Mouse (Mus musculus) neural tube, embryonic 12.5 days (tissue): ENCODE results near the gene Rfx2. TPM values are rescaled to one million over a fixed set of nuclear protein-coding genes. Genes with fewer than 3 reads are reported as not detected.
A peak's percentile ranks its signal among the peaks of the same experiment; 100 is the strongest.

ENCODE experiments used
- ATAC-seq: fragments of 200-750 bp; cut with Nextera tagmentation; 2 replicates; pipeline ENCODE4 v1.8.0; 2017; ENCODE audit warnings: low read depth, mild to moderate bottlenecking, moderate TSS enrichment, moderate library complexity; ENCODE audit not compliant: low FRiP score
- H3K27ac ChIP-seq: fragments of 300-500 bp; sonication (generic); 2 replicates; pipeline ENCODE4 v1.5.1; 2016
- H3K27me3 ChIP-seq: fragments of 300-500 bp; sonication (generic); replicated peaks from 2 replicates; pipeline ENCODE4 v1.6.1; 2016; ENCODE audit warnings: mild to moderate bottlenecking
- H3K36me3 ChIP-seq: fragments of 300-500 bp; sonication (generic); 2 replicates; pipeline ENCODE4 v1.6.1; 2016; ENCODE audit warnings: mild to moderate bottlenecking
- H3K4me1 ChIP-seq: fragments of 300-500 bp; sonication (generic); 2 replicates; pipeline ENCODE4 v1.6.1; 2016
- H3K4me2 ChIP-seq: fragments of 300-500 bp; sonication (generic); replicated peaks from 2 replicates; pipeline ENCODE4 v1.6.1; 2016; ENCODE audit warnings: mild to moderate bottlenecking
- H3K4me3 ChIP-seq: fragments of 300-500 bp; sonication (generic); 2 replicates; pipeline ENCODE4 v1.5.1; 2016
- H3K9ac ChIP-seq: fragments of 300-500 bp; sonication (generic); 2 replicates; pipeline ENCODE4 v1.6.1; 2016; ENCODE audit warnings: mild to moderate bottlenecking
- H3K9me3 ChIP-seq: fragments of 300-500 bp; sonication (generic); 2 replicates; pipeline ENCODE4 v1.6.1; 2016; ENCODE audit warnings: mild to moderate bottlenecking
- WGBS: fragments of 180-500 bp; shearing (Covaris S2); methylation state at CpG from one replicate; pipeline ENCODE4 v1.1.7; 2016; 5-methylcytosine and 5-hydroxymethylcytosine counted together
- polyA plus RNA-seq: library from polyadenylated mRNA; unstranded; fragments of >200 nt; fragmentation: Nextera tagmentation; extraction: Ambion mirVana; gene quantifications from 2 replicates; pipeline ENCODE4 v1.2.1, GENCODE M21; 2016

Gene Rfx2
- polyA plus RNA-seq, 1 experiment from 2014 or later: 4.9 TPM

DNA sequence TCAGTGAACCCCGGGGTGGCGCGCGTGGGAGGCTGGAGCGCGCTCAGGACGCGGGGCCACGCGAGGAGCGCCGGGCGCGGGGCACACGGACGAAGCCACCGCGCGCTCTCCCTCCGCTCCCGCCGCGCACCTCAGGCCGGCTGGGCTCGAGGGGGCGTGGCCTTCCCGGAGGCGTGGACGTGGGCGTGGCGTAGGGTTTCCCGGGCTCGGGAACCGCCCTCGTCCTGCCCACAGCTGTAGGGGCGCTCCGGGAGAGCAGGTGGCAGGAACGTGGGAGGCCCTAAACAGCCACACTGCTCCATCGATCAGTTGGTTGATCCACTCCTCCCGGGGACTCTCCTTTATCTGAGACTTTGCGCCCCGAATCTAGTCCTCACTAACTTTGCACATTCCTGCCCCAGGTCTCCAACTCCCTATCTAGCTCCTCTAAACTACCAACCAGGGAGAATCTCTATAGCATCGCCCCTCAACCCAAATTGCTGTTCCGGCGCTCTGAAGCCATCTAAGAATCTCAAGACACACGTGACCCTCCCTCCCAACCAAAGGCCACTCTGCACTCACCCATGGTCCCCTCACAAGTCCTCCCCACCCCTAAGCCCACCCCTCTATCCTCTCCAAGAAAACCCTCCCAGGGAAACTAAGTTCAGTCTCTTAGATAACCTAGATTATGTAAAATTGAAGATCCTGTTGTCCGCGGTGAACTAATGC is 73.2 kb downstream of the Rfx2 start, which contains the start of gene Nrtn:
Gene Nrtn (minus strand): TSS at position 115 of the 708 bp plus-strand sequence.
- Histone ChIP-seq H3K4me1 (peaks cover 27% of the 10 kb centered on the region), H3K4me3 (peak within 1 kb of the TSS; percentile 40), H3K4me2 (peak within 1 kb of the TSS; percentile 89), H3K36me3 (no peaks in the 10 kb centered on the region), H3K9ac (peak within 1 kb of the TSS; percentile 52), H3K9me3 (no peaks in the 10 kb centered on the region), H3K27me3 (peaks cover 76% of the 10 kb centered on the region), H3K27ac (no peak within 1 kb of the TSS)
- peak; percentile 30; the same call in 1 of the 2 replicates for ATAC-seq
- WGBS: under 1% methylated on average over 48 of the region's 48 CpGs

DNA sequence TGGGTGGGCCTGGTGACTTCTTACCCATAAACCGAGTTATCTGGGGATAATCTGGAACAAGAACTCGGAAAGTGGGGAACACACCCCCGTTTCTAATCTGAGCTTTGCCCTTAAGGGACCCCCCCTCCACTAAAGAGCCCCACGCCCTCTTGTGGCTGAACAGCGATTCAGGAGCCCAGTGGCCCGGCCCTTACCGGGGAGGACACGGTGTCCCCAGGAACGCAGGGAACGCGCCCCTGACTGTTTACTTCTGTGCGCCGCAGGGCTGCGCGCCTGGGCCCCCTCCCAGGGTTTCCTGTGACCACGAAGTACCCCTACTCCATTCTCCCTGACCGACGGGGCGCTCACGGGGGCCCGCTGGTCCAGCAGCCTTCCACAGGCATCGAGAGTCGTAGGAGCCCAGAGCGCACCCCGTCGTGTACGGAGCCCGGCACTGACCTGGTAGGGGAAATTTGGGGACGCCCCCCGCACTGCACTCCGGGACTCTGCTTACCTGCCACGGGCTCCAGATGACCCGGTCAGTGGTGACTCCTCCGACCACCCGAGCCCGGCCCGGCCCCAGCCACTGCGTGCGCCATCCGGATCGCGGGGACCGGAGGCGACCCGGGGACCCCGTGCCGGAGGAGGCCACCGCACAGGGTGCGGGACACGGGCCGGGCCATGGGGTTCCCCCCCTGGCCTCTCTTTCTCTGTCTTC is 74.0 kb downstream of the Rfx2 start:
- Histone ChIP-seq H3K36me3 (no peaks in the 10 kb centered on the region), H3K4me2 (peak overlapping the region; percentile 89), H3K4me3 (peak overlapping the region; percentile 40), H3K4me1 (peaks cover 23% of the 10 kb centered on the region), H3K27me3 (peaks cover 83% of the 10 kb centered on the region), H3K9me3 (no peaks in the 10 kb centered on the region), H3K9ac (peak overlapping the region; percentile 52), H3K27ac (no peak overlapping the region)
- WGBS: 2% methylated on average over 51 of the region's 51 CpGs
- 0 out of 2 replicates have a peak, but pooled peaks have one; percentile 1 for ATAC-seq

DNA sequence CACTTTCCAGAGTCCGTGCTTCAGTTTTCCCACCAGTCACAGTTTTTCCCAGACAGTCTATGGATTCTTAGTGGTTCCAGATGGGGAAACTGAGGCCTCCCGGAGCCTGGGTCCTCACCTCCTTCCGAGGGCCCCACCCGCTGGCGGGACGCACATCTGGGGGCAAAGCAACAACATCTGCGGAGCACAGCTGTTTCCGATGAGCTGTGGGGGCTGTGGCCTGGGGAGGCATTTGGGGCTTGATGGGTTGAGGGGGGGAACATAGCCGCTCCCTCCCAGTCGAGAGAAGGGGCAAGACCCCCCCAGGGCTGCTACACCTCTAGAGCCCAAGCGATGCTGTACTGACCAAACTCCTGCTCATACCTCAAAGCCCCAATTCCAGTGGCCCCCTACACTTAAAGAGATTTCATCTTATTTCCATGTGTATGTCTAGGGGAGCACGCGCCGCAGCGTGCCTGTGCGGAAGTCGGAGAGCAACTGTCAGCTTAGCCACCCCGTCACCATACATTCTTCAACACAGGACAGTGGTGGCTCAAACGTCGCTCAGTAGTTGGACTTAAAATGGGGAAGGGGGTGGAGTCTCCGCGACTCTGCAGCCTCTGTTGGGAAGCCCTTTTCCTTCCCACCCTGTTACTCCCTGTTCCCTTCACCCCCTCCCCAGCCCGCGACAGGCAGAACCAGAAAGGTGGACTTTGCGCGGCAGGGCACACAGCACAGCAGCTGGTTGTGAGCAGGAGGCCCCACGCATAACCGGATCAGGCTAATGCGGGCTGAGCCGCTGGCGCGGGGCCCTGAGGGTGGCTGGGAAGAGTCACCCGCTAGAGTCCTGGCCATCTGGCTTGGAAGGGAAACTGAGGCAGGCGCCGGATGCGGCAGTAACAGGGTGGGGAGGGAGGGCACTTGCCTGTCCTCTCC is 76.3 kb downstream of the Rfx2 start:
- Histone ChIP-seq H3K27ac (no peak overlapping the region), H3K4me3 (no peak overlapping the region), H3K4me1 (peaks cover 18% of the 10 kb centered on the region), H3K36me3 (no peaks in the 10 kb centered on the region), H3K9ac (no peak overlapping the region), H3K9me3 (no peaks in the 10 kb centered on the region), H3K4me2 (no peak overlapping the region), H3K27me3 (peaks cover 94% of the 10 kb centered on the region)
- 15% methylated on average over 36 of the region's 36 CpGs for WGBS
- no peak for ATAC-seq

DNA sequence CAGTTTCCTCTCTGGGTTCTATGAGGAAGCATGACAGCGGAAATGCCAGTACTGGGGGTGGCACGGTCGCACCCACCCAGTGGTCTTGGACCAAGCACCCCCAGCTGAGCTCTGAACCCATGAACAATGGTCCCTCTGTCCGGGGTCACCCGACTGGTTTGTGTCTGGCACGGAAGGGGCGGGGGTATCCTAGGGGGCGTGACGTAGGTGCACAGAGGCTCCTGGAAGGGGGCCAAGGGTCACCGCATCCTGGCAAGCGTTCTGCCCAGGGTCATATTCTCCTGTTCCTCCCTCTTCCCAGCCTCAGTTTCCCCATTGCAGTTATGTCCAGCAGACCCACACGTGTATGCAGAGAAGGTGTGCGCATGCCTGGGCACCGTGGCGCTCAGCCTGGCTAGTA is 77.4 kb downstream of the Rfx2 start:
- 30% methylated on average over 15 of the region's 15 CpGs for WGBS
- Histone ChIP-seq H3K4me3 (no peak overlapping the region), H3K4me1 (peaks cover 13% of the 10 kb centered on the region), H3K9ac (no peak overlapping the region), H3K36me3 (no peaks in the 10 kb centered on the region), H3K27ac (no peak overlapping the region), H3K9me3 (no peaks in the 10 kb centered on the region), H3K27me3 (peaks cover 86% of the 10 kb centered on the region), H3K4me2 (no peak overlapping the region)
- ATAC-seq: no peak

DNA sequence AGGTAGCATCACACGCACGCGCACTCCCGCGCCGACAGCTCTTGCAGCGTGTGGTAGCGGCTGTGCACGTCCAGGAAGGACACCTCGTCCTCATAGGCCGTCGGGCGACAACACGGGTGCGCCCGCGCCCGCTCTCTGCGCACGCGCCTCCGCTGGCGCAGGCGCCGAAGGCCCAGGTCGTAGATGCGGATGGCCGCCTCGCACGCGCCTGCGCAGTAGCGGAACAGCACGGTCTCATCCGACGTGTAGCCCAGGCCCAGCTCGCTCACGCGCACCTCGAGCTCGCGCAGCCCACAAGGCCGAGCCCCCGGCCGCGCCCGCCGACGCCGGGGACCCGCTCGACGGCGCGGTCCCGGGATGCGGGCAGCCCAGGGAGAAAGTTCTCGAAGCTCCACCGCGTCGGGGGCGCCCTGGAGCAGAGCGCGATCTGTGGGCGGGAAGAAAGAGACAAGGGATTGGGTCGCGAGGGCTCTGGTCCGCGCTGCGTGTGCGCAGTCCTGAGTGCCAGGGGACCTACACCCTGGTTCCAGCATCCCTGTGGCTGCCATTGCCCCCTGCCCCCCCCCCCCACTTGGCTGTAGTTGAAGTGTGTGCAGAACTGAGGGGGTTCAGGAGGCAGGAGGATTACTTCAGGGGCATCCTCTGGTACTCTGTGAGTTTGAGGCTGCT is 79.3 kb downstream of the Rfx2 start:
- 0 out of 2 replicates have a peak overlapping the region, but pooled peaks have one; percentile 21 for H3K9ac ChIP-seq
- H3K36me3 ChIP-seq: no peaks in the 10 kb centered on the region
- 21% methylated on average over 70 of the region's 71 CpGs for whole genome bisulfite sequencing
- H3K4me1 ChIP-seq: no peaks in the 10 kb centered on the region
- ATAC-seq: peak; percentile 65
- no peak overlapping the region for H3K27ac ChIP-seq
- H3K9me3 ChIP-seq: no peaks in the 10 kb centered on the region
- peak overlapping the region; percentile 54 for H3K4me2 ChIP-seq
- H3K4me3 ChIP-seq: peak overlapping the region; percentile 27
- peaks cover 69% of the 10 kb centered on the region for H3K27me3 ChIP-seq

DNA sequence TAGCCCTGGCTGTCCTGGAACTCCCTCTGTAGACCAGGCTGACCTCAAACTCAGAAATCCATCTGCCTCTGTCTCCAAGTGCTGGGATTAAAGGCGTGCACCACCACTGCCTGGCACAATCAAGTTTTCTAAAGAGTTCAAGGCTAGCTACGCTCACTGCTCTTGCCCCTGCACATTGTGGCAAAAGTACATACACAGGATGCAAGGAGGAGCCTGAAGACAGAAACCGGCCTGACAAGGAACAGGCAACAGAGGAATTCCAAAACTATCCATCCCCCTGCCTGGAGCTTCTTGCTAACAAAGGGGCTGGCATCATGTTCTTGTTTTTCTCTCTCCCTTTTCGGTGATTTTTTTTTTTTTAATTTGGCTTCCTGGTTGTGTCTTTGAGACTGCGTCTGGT is 86.6 kb downstream of the Rfx2 start:
- H3K9ac ChIP-seq: no peak overlapping the region
- H3K4me2 ChIP-seq: no peak overlapping the region
- no peak for ATAC-seq
- no peaks in the 10 kb centered on the region for H3K36me3 ChIP-seq
- H3K9me3 ChIP-seq: no peaks in the 10 kb centered on the region
- no peak overlapping the region for H3K4me3 ChIP-seq
- no peak overlapping the region for H3K27ac ChIP-seq
- 70% methylated on average over 5 of the region's 5 CpGs for WGBS
- no peaks in the 10 kb centered on the region for H3K4me1 ChIP-seq
- H3K27me3 ChIP-seq: no peaks in the 10 kb centered on the region

DNA sequence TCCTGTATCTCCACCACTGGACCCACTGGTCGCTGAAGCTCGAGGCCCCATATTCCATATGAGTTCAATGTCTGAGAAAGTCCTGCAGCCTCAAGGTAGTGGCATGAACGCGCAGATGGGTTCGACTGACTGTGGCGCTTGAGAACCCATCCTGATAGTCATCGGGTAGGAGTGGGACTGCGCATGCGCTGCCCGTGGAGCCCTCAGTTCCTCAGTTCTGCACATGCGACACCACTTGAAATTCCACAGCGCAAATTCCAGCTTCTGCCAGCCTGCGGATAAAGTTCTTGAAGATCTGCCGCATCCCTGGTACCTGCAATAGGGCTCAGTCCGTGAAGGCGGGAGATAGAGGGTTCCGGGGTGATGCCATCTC is 90.0 kb downstream of the Rfx2 start:
- WGBS: 81% methylated on average over 17 of the region's 17 CpGs
- ATAC-seq: no peak
- no peak overlapping the region for H3K27ac ChIP-seq
- H3K4me2 ChIP-seq: no peak overlapping the region
- H3K4me3 ChIP-seq: no peak overlapping the region
- no peaks in the 10 kb centered on the region for H3K36me3 ChIP-seq
- no peaks in the 10 kb centered on the region for H3K9me3 ChIP-seq
- H3K27me3 ChIP-seq: no peaks in the 10 kb centered on the region
- no peak overlapping the region for H3K9ac ChIP-seq
- H3K4me1 ChIP-seq: no peaks in the 10 kb centered on the region

DNA sequence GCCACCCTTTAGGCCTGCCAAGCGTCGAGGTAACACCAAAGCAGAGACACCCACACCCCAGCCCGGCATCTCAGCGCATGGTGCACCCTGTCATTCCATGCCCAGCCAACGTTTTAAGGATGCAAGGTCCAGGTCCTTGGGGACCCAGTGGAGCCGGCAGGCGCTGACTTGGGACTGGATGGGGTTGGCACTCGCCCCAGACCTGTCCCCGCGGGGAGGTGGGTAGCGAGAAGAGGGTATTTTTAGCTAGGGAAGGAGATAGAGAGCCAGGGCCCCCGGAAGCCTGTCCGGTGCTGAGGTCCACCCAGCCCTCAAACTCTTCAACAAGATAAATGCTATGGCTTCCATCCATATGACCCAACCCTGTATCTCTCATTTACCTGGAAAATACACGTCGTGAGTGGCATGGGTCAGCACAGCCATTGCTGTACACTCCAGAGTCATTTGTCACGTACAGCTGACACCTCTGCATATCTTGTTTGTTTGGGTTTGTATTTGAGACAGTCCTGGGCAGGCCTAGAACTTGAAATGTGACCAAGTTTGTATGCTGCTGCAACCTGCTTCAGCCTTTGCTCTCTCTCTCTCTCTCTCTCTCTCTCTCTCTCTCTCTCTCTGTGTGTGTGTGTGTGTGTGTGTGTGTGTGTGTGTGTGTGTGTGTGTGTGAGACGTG is 90.6 kb downstream of the Rfx2 start:
- H3K4me3 ChIP-seq: no peak overlapping the region
- H3K36me3 ChIP-seq: no peaks in the 10 kb centered on the region
- no peaks in the 10 kb centered on the region for H3K9me3 ChIP-seq
- no peak overlapping the region for H3K9ac ChIP-seq
- WGBS: 83% methylated on average over 17 of the region's 17 CpGs
- no peaks in the 10 kb centered on the region for H3K4me1 ChIP-seq
- no peaks in the 10 kb centered on the region for H3K27me3 ChIP-seq
- no peak overlapping the region for H3K27ac ChIP-seq
- no peak overlapping the region for H3K4me2 ChIP-seq
- no peak for ATAC-seq

DNA sequence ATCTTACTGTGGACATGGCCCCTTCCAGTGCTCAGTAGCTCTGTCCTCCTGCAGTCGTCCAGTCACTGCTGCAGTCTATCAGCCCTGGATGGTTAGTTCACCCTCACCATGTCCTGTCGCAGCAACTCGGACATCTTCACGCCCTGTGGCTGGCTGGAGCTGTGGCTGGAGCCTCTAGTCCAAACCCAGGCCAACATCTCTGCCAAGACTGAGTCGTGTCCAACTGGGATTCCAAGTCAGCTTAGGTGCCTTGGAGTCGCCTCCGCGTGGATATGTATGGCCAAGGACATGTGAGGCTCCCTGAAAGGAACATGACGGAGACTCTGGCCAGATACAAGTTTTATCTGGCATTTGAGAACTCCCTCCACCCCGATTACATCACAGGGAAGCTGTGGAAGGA is 92.6 kb downstream of the Rfx2 start:
- H3K27me3 ChIP-seq: peaks cover 1% of the 10 kb centered on the region; the same call in 1 of the 2 replicates
- ATAC-seq: no peak
- no peak overlapping the region for H3K4me2 ChIP-seq
- H3K27ac ChIP-seq: no peak overlapping the region
- no peaks in the 10 kb centered on the region for H3K4me1 ChIP-seq
- H3K4me3 ChIP-seq: no peak overlapping the region
- no peaks in the 10 kb centered on the region for H3K9me3 ChIP-seq
- H3K9ac ChIP-seq: no peak overlapping the region
- 87% methylated on average over 10 of the region's 10 CpGs for WGBS
- no peaks in the 10 kb centered on the region for H3K36me3 ChIP-seq

DNA sequence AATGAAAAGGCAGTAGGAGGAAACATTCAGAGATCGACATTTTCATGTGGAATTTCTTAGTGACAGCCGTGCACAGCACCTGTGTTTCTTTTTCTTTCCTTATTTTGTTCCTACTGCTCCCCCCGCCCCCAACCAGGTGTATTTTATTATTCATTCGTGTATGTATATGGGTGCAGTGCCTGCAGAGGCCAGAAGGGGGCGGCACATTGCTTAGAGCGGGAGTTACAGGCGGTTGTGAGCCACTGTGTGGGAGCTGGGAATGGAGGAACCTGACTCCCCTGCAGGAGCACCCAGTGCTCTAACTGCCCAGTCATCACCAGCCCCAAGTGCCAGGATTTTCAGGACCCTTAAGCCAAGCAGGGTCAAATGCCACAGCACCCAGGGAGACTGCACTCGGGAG is 94.3 kb downstream of the Rfx2 start:
- H3K4me1 ChIP-seq: no peaks in the 10 kb centered on the region
- ATAC-seq: no peak
- no peak overlapping the region for H3K9ac ChIP-seq
- no peaks in the 10 kb centered on the region for H3K36me3 ChIP-seq
- no peak overlapping the region for H3K4me2 ChIP-seq
- no peak overlapping the region for H3K4me3 ChIP-seq
- WGBS: 45% methylated on average over 8 of the region's 8 CpGs
- H3K27me3 ChIP-seq: peaks cover 3% of the 10 kb centered on the region; the same call in 1 of the 2 replicates
- no peaks in the 10 kb centered on the region for H3K9me3 ChIP-seq
- H3K27ac ChIP-seq: no peak overlapping the region

DNA sequence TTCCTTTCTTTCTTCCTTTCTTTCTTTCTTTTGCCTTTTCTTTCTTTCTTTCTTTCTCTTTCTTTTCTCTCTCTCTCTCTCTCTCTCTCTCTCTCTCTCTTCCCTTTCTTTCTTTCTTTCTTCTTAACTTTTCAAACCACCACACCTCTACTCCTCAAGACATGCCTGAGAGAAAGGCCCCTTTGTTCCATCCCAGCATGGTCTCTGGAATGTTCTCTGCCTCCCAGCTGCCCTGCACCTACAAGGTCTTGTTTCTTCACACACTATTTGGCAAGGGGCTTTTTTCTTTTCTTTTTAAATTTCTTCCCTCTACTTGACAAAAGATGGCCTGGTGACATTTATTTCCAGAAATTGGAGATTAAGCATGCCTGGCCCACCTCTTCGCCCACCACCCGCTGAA is 101.2 kb downstream of the Rfx2 start:
- no peak overlapping the region for H3K9ac ChIP-seq
- H3K4me1 ChIP-seq: peaks cover 16% of the 10 kb centered on the region
- 57% methylated on average over 2 of the region's 2 CpGs for WGBS
- H3K27me3 ChIP-seq: peaks cover 3% of the 10 kb centered on the region
- H3K27ac ChIP-seq: no peak overlapping the region
- H3K4me3 ChIP-seq: no peak overlapping the region
- 0 out of 2 replicates have a peak, but pooled peaks cover 3% of the 10 kb centered on the region for H3K36me3 ChIP-seq
- 0 out of 2 replicates have a peak, but pooled peaks cover 4% of the 10 kb centered on the region for H3K9me3 ChIP-seq
- no peak for ATAC-seq
- H3K4me2 ChIP-seq: no peak overlapping the region
